Mouse (Mus musculus) ZHBTc4 (cell line): Measurements from ENCODE around the gene Pik3r2.

Experiments used
- DNase-seq: peaks from one replicate; pipeline ENCODE4 v3.0.0-alpha.2; 2011; ENCODE audit warnings: low read depth, low spot score

Gene Pik3r2

GRCm38 (mm10) chr8:70757523-70758307, 18.8 kb downstream of the Pik3r2 start:
- DNase-seq: peak; percentile 68

- no peak for DNase-seq
Observed at GRCm38 (mm10) chr8:70756476-70757040, 20.0 kb downstream of the Pik3r2 start.

GRCm38 (mm10) chr8:70755661-70756475, 20.6 kb downstream of the Pik3r2 start:
- no peak for DNase-seq

GRCm38 (mm10) chr8:70754871-70755660, 21.4 kb downstream of the Pik3r2 start:
- DNase-seq: no peak

- peak; percentile 99 for DNase-seq
Observed at GRCm38 (mm10) chr8:70754043-70754870, 22.3 kb downstream of the Pik3r2 start, which contains the start of gene Rab3a. TSS of gene Rab3a (plus strand) at chr8:70754679.

GRCm38 (mm10) chr8:70753151-70753550, 23.4 kb downstream of the Pik3r2 start:
- DNase-seq: peak; percentile 59

GRCm38 (mm10) chr8:70752000-70752764, 24.3 kb downstream of the Pik3r2 start:
- DNase-seq: peak; percentile 80

GRCm38 (mm10) chr8:70750128-70750680, 26.3 kb downstream of the Pik3r2 start:
- no peak for DNase-seq

GRCm38 (mm10) chr8:70749097-70749674, 27.3 kb downstream of the Pik3r2 start:
- DNase-seq: no peak

GRCm38 (mm10) chr8:70748246-70749096, 28.0 kb downstream of the Pik3r2 start:
- no peak for DNase-seq

- no peak for DNase-seq
Observed at GRCm38 (mm10) chr8:70747211-70747890, 29.2 kb downstream of the Pik3r2 start.

- no peak for DNase-seq
Observed at GRCm38 (mm10) chr8:70746676-70747075, 29.8 kb downstream of the Pik3r2 start.

GRCm38 (mm10) chr8:70745691-70746220, 30.8 kb downstream of the Pik3r2 start:
- no peak for DNase-seq

GRCm38 (mm10) chr8:70744806-70745205, 31.7 kb downstream of the Pik3r2 start:
- DNase-seq: no peak

GRCm38 (mm10) chr8:70743656-70744590, 32.6 kb downstream of the Pik3r2 start:
- DNase-seq: no peak

- DNase-seq: no peak
Observed at GRCm38 (mm10) chr8:70742981-70743655, 33.4 kb downstream of the Pik3r2 start.
